Mouse (Mus musculus): ENCODE measurements around the gene Ccnj.

GRCm38 (mm10) chr19:40815645-40816183 lies 15.4 kb upstream of the Ccnj start:
- TF ChIP-seq CTCF (IDR thresholded peaks at IDR 0.05; ENCODE audit: low read depth, low read length) (no peak), GATA1 (IDR thresholded peaks at IDR 0.05; ENCODE audit: borderline replicate concordance, low read length) (no peak)

Data from G1E (cell line).